Mouse (Mus musculus): ENCODE results near the gene Arfip1.
"Not testable (repeated sequence)": the region's sequence is repeated elsewhere in the genome, so short reads cannot be mapped to it uniquely, and the experiment has no call there.

Gene Arfip1

GRCm38 (mm10) chr3:84570501-84570900, 11.9 kb downstream of the Arfip1 start:
- no peak for DNase-seq (ENCODE audit: low read depth, low spot score)

GRCm38 (mm10) chr3:84569587-84569986, 12.8 kb downstream of the Arfip1 start:
- DNase-seq (ENCODE audit: low read depth, low spot score), result no peak

- no peak for DNase-seq (ENCODE audit: low read depth, low spot score)
Measured at GRCm38 (mm10) chr3:84568540-84568939, 13.9 kb downstream of the Arfip1 start.

GRCm38 (mm10) chr3:84563415-84563814, 19.0 kb downstream of the Arfip1 start:
- DNase-seq (ENCODE audit: low read depth, low spot score), result no peak

GRCm38 (mm10) chr3:84562911-84563310, 19.5 kb downstream of the Arfip1 start:
- DNase-seq (ENCODE audit: low read depth, low spot score), result not testable (repeated sequence)

- no peak for DNase-seq (ENCODE audit: low read depth, low spot score)
Measured at GRCm38 (mm10) chr3:84558301-84558700, 24.1 kb downstream of the Arfip1 start.

GRCm38 (mm10) chr3:84555780-84556179, 26.6 kb downstream of the Arfip1 start:
- no peak for DNase-seq (ENCODE audit: low read depth, low spot score)

GRCm38 (mm10) chr3:84547177-84547576, 35.2 kb downstream of the Arfip1 start:
- no peak for DNase-seq (ENCODE audit: low read depth, low spot score)

GRCm38 (mm10) chr3:84542450-84542849, 40.0 kb downstream of the Arfip1 start:
- not testable (repeated sequence) for DNase-seq (ENCODE audit: low read depth, low spot score)

GRCm38 (mm10) chr3:84541881-84542280, 40.5 kb downstream of the Arfip1 start:
- DNase-seq (ENCODE audit: low read depth, low spot score), result no peak

- DNase-seq (ENCODE audit: low read depth, low spot score), result no peak
Measured at GRCm38 (mm10) chr3:84540640-84541039, 41.8 kb downstream of the Arfip1 start.

GRCm38 (mm10) chr3:84536987-84537386, 45.4 kb downstream of the Arfip1 start:
- no peak for DNase-seq (ENCODE audit: low read depth, low spot score)

- DNase-seq (ENCODE audit: low read depth, low spot score), result no peak
Measured at GRCm38 (mm10) chr3:84533227-84533626, 49.2 kb downstream of the Arfip1 start.

GRCm38 (mm10) chr3:84529021-84529420, 53.4 kb downstream of the Arfip1 start:
- no peak for DNase-seq (ENCODE audit: low read depth, low spot score)

GRCm38 (mm10) chr3:84524952-84525351, 57.5 kb downstream of the Arfip1 start:
- no peak for DNase-seq (ENCODE audit: low read depth, low spot score)

- no peak for DNase-seq (ENCODE audit: low read depth, low spot score)
Measured at GRCm38 (mm10) chr3:84516163-84516562, 66.3 kb downstream of the Arfip1 start.

- DNase-seq (ENCODE audit: low read depth, low spot score), result no peak
Measured at GRCm38 (mm10) chr3:84512774-84513515, 69.5 kb downstream of the Arfip1 start.

GRCm38 (mm10) chr3:84505193-84505592, 77.2 kb downstream of the Arfip1 start:
- DNase-seq (ENCODE audit: low read depth, low spot score), result no peak

- DNase-seq (ENCODE audit: low read depth, low spot score), result no peak
Measured at GRCm38 (mm10) chr3:84504291-84504690, 78.1 kb downstream of the Arfip1 start.

GRCm38 (mm10) chr3:84502101-84502500, 80.3 kb downstream of the Arfip1 start:
- DNase-seq (ENCODE audit: low read depth, low spot score), result no peak

- DNase-seq (ENCODE audit: low read depth, low spot score), result no peak
Measured at GRCm38 (mm10) chr3:84500491-84500890, 81.9 kb downstream of the Arfip1 start.

GRCm38 (mm10) chr3:84497718-84498117, 84.7 kb downstream of the Arfip1 start:
- DNase-seq (ENCODE audit: low read depth, low spot score), result no peak

GRCm38 (mm10) chr3:84492657-84493056, 89.8 kb downstream of the Arfip1 start:
- no peak for DNase-seq (ENCODE audit: low read depth, low spot score)

- no peak for DNase-seq (ENCODE audit: low read depth, low spot score)
Measured at GRCm38 (mm10) chr3:84492148-84492547, 90.3 kb downstream of the Arfip1 start.
